Mouse (Mus musculus): ENCODE measurements around the gene Pigg. TPM values are rescaled to one million over a fixed set of nuclear protein-coding genes. Genes with fewer than 3 reads are reported as not detected.

Gene Pigg
- polyA plus RNA-seq, 1 experiment from 2014 or later: 6.3 TPM

GRCm38 (mm10) chr5:108313065-108313860 lies 854 bp downstream of the Pigg start:
- Histone ChIP-seq H3K4me2 (peak overlapping the region; percentile 67), H3K27ac (no peak overlapping the region)

GRCm38 (mm10) chr5:108331051-108331450 lies 18.6 kb downstream of the Pigg start:
- ATAC-seq (replicated peaks): no peak
- Histone ChIP-seq H3K36me3 (replicated peaks) (peaks cover 26% of the 10 kb centered on the region), H3K4me1 (no peaks in the 10 kb centered on the region), H3K9me3 (no peaks in the 10 kb centered on the region), H3K27me3 (replicated peaks) (no peaks in the 10 kb centered on the region), H3K27ac (no peak overlapping the region), H3K4me2 (no peak overlapping the region), H3K4me3 (no peak overlapping the region), H3K9ac (no peak overlapping the region)
- WGBS: 82% methylated on average over 1 of the region's 1 CpGs

More at GRCm38 (mm10) chr5:108313065-108313860, 854 bp downstream of the Pigg start:
- Histone ChIP-seq H3K4me1 (peaks cover 11% of the 10 kb centered on the region), H3K36me3 (replicated peaks) (0 out of 2 replicates have a peak, but pooled peaks cover 2% of the 10 kb centered on the region), H3K9me3 (no peaks in the 10 kb centered on the region), H3K4me3 (peak overlapping the region; percentile 83), H3K27me3 (replicated peaks) (no peaks in the 10 kb centered on the region), H3K9ac (peak overlapping the region; percentile 80)
- 0 out of 2 replicates have a peak, but pooled peaks have one; percentile 7 for ATAC-seq (replicated peaks)
- WGBS: 6% methylated on average over 16 of the region's 16 CpGs

GRCm38 (mm10) chr5:108337385-108337784 lies 25.0 kb downstream of the Pigg start:
- Histone ChIP-seq H3K9me3 (no peaks in the 10 kb centered on the region), H3K4me2 (no peak overlapping the region), H3K4me1 (no peaks in the 10 kb centered on the region), H3K9ac (no peak overlapping the region), H3K36me3 (replicated peaks) (peaks cover 28% of the 10 kb centered on the region), H3K27me3 (replicated peaks) (no peaks in the 10 kb centered on the region), H3K27ac (no peak overlapping the region), H3K4me3 (no peak overlapping the region)
- ATAC-seq (replicated peaks): no peak
- WGBS: 86% methylated on average over 4 of the region's 4 CpGs

- no peak overlapping the region for H3K9ac ChIP-seq
- H3K9me3 ChIP-seq: no peaks in the 10 kb centered on the region
- no peaks in the 10 kb centered on the region for H3K27me3 ChIP-seq (replicated peaks)
- no peaks in the 10 kb centered on the region for H3K4me1 ChIP-seq
- H3K27ac ChIP-seq: no peak overlapping the region
- H3K4me2 ChIP-seq: no peak overlapping the region
- no peak for ATAC-seq (replicated peaks)
- H3K36me3 ChIP-seq (replicated peaks): peaks cover 26% of the 10 kb centered on the region
- 93% methylated on average over 3 of the region's 3 CpGs for WGBS
- no peak overlapping the region for H3K4me3 ChIP-seq
Measured at GRCm38 (mm10) chr5:108338049-108338448, 25.6 kb downstream of the Pigg start.

- no peaks in the 10 kb centered on the region for H3K27me3 ChIP-seq (replicated peaks)
- no peak overlapping the region for H3K27ac ChIP-seq
- ATAC-seq (replicated peaks): no peak
- H3K9ac ChIP-seq: no peak overlapping the region
- 90% methylated on average over 4 of the region's 4 CpGs for WGBS
- no peak overlapping the region for H3K4me2 ChIP-seq
- no peaks in the 10 kb centered on the region for H3K4me1 ChIP-seq
- no peak overlapping the region for H3K4me3 ChIP-seq
- peaks cover 10% of the 10 kb centered on the region; the same call in 1 of the 2 replicates for H3K36me3 ChIP-seq (replicated peaks)
- no peaks in the 10 kb centered on the region for H3K9me3 ChIP-seq
Measured at GRCm38 (mm10) chr5:108343680-108344170, 31.3 kb downstream of the Pigg start.

- 82% methylated on average over 10 of the region's 10 CpGs for WGBS
- peaks cover 12% of the 10 kb centered on the region; the same call in 1 of the 2 replicates for H3K36me3 ChIP-seq (replicated peaks)
- H3K4me2 ChIP-seq: no peak overlapping the region
- H3K9ac ChIP-seq: no peak overlapping the region
- H3K27me3 ChIP-seq (replicated peaks): no peaks in the 10 kb centered on the region
- no peaks in the 10 kb centered on the region for H3K4me1 ChIP-seq
- ATAC-seq (replicated peaks): no peak
- H3K4me3 ChIP-seq: no peak overlapping the region
- H3K9me3 ChIP-seq: no peaks in the 10 kb centered on the region
- no peak overlapping the region for H3K27ac ChIP-seq
Measured at GRCm38 (mm10) chr5:108345313-108346071, 33.1 kb downstream of the Pigg start.

GRCm38 (mm10) chr5:108347843-108348242 lies 35.4 kb downstream of the Pigg start:
- Histone ChIP-seq H3K36me3 (replicated peaks) (peaks cover 10% of the 10 kb centered on the region; the same call in 1 of the 2 replicates), H3K4me1 (no peaks in the 10 kb centered on the region), H3K4me2 (no peak overlapping the region), H3K9me3 (no peaks in the 10 kb centered on the region), H3K27me3 (replicated peaks) (no peaks in the 10 kb centered on the region), H3K27ac (no peak overlapping the region), H3K4me3 (no peak overlapping the region), H3K9ac (no peak overlapping the region)
- 89% methylated on average over 6 of the region's 6 CpGs for WGBS
- ATAC-seq (replicated peaks): no peak

GRCm38 (mm10) chr5:108349511-108350148 lies 37.2 kb downstream of the Pigg start:
- Histone ChIP-seq H3K36me3 (replicated peaks) (0 out of 2 replicates have a peak, but pooled peaks cover 4% of the 10 kb centered on the region), H3K4me3 (no peak overlapping the region), H3K4me1 (no peaks in the 10 kb centered on the region), H3K4me2 (no peak overlapping the region), H3K27ac (no peak overlapping the region), H3K9me3 (no peaks in the 10 kb centered on the region), H3K9ac (no peak overlapping the region), H3K27me3 (replicated peaks) (no peaks in the 10 kb centered on the region)
- WGBS: 96% methylated on average over 9 of the region's 9 CpGs
- ATAC-seq (replicated peaks): no peak

GRCm38 (mm10) chr5:108354056-108354455 lies 41.6 kb downstream of the Pigg start:
- no peak for ATAC-seq (replicated peaks)
- Histone ChIP-seq H3K4me3 (no peak overlapping the region), H3K4me1 (no peaks in the 10 kb centered on the region), H3K9ac (no peak overlapping the region), H3K4me2 (no peak overlapping the region), H3K36me3 (replicated peaks) (0 out of 2 replicates have a peak, but pooled peaks cover 4% of the 10 kb centered on the region), H3K27me3 (replicated peaks) (no peaks in the 10 kb centered on the region), H3K27ac (no peak overlapping the region), H3K9me3 (no peaks in the 10 kb centered on the region)
- 83% methylated on average over 2 of the region's 2 CpGs for WGBS

- Histone ChIP-seq H3K27ac (no peak overlapping the region), H3K36me3 (replicated peaks) (no peaks in the 10 kb centered on the region), H3K9me3 (no peaks in the 10 kb centered on the region), H3K4me1 (no peaks in the 10 kb centered on the region), H3K9ac (no peak overlapping the region), H3K4me3 (no peak overlapping the region), H3K27me3 (replicated peaks) (no peaks in the 10 kb centered on the region), H3K4me2 (no peak overlapping the region)
- 92% methylated on average over 1 of the region's 1 CpGs for WGBS
- no peak for ATAC-seq (replicated peaks)
Measured at GRCm38 (mm10) chr5:108357862-108358261, 45.5 kb downstream of the Pigg start.

- Histone ChIP-seq H3K36me3 (replicated peaks) (no peaks in the 10 kb centered on the region), H3K4me3 (no peak overlapping the region), H3K27ac (no peak overlapping the region), H3K4me2 (no peak overlapping the region), H3K9me3 (no peaks in the 10 kb centered on the region), H3K9ac (no peak overlapping the region), H3K4me1 (no peaks in the 10 kb centered on the region), H3K27me3 (replicated peaks) (peaks cover 14% of the 10 kb centered on the region)
- WGBS: 88% methylated on average over 9 of the region's 9 CpGs
- ATAC-seq (replicated peaks): no peak
Measured at GRCm38 (mm10) chr5:108359491-108359890, 47.1 kb downstream of the Pigg start.

GRCm38 (mm10) chr5:108360211-108360610 lies 47.8 kb downstream of the Pigg start:
- Histone ChIP-seq H3K27me3 (replicated peaks) (peaks cover 21% of the 10 kb centered on the region), H3K9me3 (no peaks in the 10 kb centered on the region), H3K27ac (no peak overlapping the region), H3K36me3 (replicated peaks) (no peaks in the 10 kb centered on the region), H3K4me3 (no peak overlapping the region), H3K4me1 (peaks cover 4% of the 10 kb centered on the region), H3K4me2 (no peak overlapping the region), H3K9ac (no peak overlapping the region)
- 91% methylated on average over 4 of the region's 4 CpGs for WGBS
- no peak for ATAC-seq (replicated peaks)

All from midbrain, embryonic 15.5 days (tissue).